In the genomic region with DNA sequence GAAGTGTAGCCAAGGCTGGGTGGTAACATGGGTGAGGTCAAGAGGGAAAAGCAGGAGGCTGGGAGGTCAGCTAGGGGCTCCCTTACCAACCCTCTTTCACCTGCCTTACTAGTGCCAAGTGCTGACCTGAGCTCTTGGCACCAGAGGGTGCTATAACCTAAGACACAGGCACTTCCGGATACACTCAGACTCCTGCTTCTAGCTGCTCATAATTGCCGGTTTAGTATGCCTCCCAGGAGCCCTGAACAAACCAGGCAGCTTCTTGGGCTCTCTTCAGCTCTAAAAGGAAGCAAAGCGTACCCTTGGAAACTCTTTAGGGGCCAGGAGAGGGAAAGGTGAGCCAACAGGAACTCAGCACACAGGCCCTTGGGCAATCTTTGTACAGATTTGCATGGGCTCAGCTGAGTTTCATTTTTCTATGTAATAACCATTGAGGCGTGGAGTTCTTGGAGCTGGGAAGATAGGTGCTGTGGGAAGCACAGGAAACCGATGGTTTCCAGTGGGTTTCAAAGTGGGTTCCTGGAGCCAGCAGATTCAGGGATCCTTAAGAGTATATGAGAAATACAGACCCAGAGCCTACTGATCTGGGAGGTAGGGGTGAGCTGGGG, we compare ENCODE assay signal across 7 mouse cellular contexts. TPM values are rescaled to one million over a fixed set of nuclear protein-coding genes. Genes with fewer than 3 reads are reported as not detected.
DNase-seq lines count a peak whose midpoint lies in the region; ATAC-seq lines count a peak whose summit lies in the region.

No protein-coding gene starts in this region.

- H3K4me2 ChIP-seq in forebrain, embryonic 16.5 days (ENCODE audit: low read length), result no peak overlapping the region
- H3K4me2 ChIP-seq in hindbrain, embryonic 15.5 days, result no peak overlapping the region

- no peak overlapping the region for H3K9ac ChIP-seq in forebrain, embryonic 16.5 days (replicated peaks; ENCODE audit: low read depth, low read length)
- H3K9ac ChIP-seq in hindbrain, embryonic 15.5 days, result no peak overlapping the region

- no peak overlapping the region for H3K4me3 ChIP-seq in forebrain, embryonic 16.5 days (replicated peaks; ENCODE audit: low read length)
- no peak overlapping the region for H3K4me3 ChIP-seq in hindbrain, embryonic 15.5 days

- H3K27ac ChIP-seq in forebrain, embryonic 16.5 days (ENCODE audit: low read length), result no peak overlapping the region
- H3K27ac ChIP-seq in hindbrain, embryonic 15.5 days (replicated peaks), result no peak overlapping the region

- peak; percentile 69 for DNase-seq in Muller cell, postnatal 12 days (ENCODE audit: inconsistent ontology term)
- peak; percentile 76 for DNase-seq in cerebellum, adult 11 months
- DNase-seq in left cerebral cortex, adult 18-20 months (ENCODE audit: low spot score in 2 of 2), result peak; percentile 53 to 66
- DNase-seq in lung, postnatal 4 days, result peak; percentile 60 to 71
- peak; percentile 41 for DNase-seq in right cerebral cortex, postnatal 14 days

- peak; percentile 95 for ATAC-seq in forebrain, embryonic 16.5 days
- peak; percentile 96 for ATAC-seq in hindbrain, embryonic 15.5 days (ENCODE audit: low FRiP score, low read depth)

- 37% methylated on average over 5 of the region's 5 CpGs for WGBS in forebrain, embryonic 16.5 days
- WGBS in hindbrain, embryonic 15.5 days, result 31% methylated on average over 5 of the region's 5 CpGs

- H3K4me1 ChIP-seq in forebrain, embryonic 16.5 days (replicated peaks; ENCODE audit: control insufficient read depth, insufficient read depth, low read length), result no peaks in the 10 kb centered on the region
- no peaks in the 10 kb centered on the region for H3K4me1 ChIP-seq in hindbrain, embryonic 15.5 days (replicated peaks)

- peaks cover 6% of the 10 kb centered on the region; the same call in 1 of the 2 replicates for H3K27me3 ChIP-seq in forebrain, embryonic 16.5 days (replicated peaks; ENCODE audit: control insufficient read depth, insufficient read depth, low read length)
- 0 out of 2 replicates have a peak, but pooled peaks cover 5% of the 10 kb centered on the region for H3K27me3 ChIP-seq in hindbrain, embryonic 15.5 days

- no peaks in the 10 kb centered on the region for H3K36me3 ChIP-seq in forebrain, embryonic 16.5 days (ENCODE audit: control insufficient read depth, insufficient read depth)
- H3K36me3 ChIP-seq in hindbrain, embryonic 15.5 days, result no peaks in the 10 kb centered on the region

- H3K9me3 ChIP-seq in forebrain, embryonic 16.5 days (ENCODE audit: control insufficient read depth, low read length), result no peaks in the 10 kb centered on the region
- no peaks in the 10 kb centered on the region for H3K9me3 ChIP-seq in hindbrain, embryonic 15.5 days

RNA-seq across cellular contexts. Expression of gene Gm8439, which starts 1.4 kb away (rescaled TPM):
- not detected in 2 replicates for polyA plus RNA-seq in forebrain, embryonic 16.5 days (2015; fragmentation: Nextera tagmentation; extraction: Ambion mirVana)
- polyA plus RNA-seq in hindbrain, embryonic 15.5 days (2015; fragmentation: Nextera tagmentation; extraction: Ambion mirVana), result not detected in 2 replicates
- total RNA-seq in left cerebral cortex, adult 18-20 months (2021), result not detected

RNA-seq across cellular contexts. Expression of gene Ctps, which starts 19.8 kb away (rescaled TPM):
- polyA plus RNA-seq in forebrain, embryonic 16.5 days (2015; fragmentation: Nextera tagmentation; extraction: Ambion mirVana), result 102 and 103 TPM in 2 replicates
- polyA plus RNA-seq in hindbrain, embryonic 15.5 days (2015; fragmentation: Nextera tagmentation; extraction: Ambion mirVana), result 77.2 and 79.9 TPM in 2 replicates
- total RNA-seq in left cerebral cortex, adult 18-20 months (2021), result 10 to 100 TPM; 39.8 to 43.2 TPM

RNA-seq across cellular contexts. Expression of gene Slfnl1, which starts 57.9 kb away (rescaled TPM):
- polyA plus RNA-seq in forebrain, embryonic 16.5 days (2015; fragmentation: Nextera tagmentation; extraction: Ambion mirVana), result not detected in 2 replicates
- 0.10 TPM in 1 of 2 replicates, not detected in the other for polyA plus RNA-seq in hindbrain, embryonic 15.5 days (2015; fragmentation: Nextera tagmentation; extraction: Ambion mirVana)
- total RNA-seq in left cerebral cortex, adult 18-20 months (2021), result under 1 TPM in 1 of 2 experiments, not detected in 1; 0.19 TPM
